Mouse (Mus musculus): Measurements from ENCODE around the gene Cd52.
"Not testable (repeated sequence)": the region's sequence is repeated elsewhere in the genome, so short reads cannot be mapped to it uniquely, and the experiment has no call there.

Cd52 gene

DNA sequence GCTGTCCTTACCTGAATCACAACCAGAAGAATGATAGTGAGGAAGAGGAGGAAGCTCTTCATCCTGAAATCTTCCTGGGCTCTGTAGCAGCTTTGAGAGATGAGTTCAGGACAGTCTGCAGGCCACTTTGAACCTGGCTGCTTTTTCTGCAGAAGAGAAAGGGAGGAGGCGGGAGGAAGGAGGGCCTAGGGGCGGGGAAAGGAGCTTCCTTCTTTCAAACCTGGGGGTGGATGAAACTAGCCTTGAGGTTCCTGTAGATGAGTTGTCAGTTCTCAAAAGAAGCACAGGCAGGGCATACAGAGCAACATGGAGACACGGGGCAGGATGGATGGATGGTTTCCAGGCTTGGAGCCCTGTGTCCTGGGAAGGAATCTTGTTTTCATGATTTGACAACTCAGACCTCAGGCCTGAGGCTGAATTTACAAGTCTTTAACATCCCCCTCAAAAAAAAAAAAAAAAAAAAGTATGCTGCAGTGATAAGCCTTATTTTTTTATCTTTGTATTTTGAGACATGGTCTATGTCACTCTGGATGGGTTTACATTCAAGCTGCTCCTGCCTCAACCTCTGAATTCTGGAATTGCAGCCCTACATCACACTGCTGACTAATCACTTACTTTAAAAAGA, at the start of gene Cd52:
Cd52 (minus strand) TSS at position 160 of the 625 bp plus-strand sequence.
- DNase-seq (ENCODE audit: low read depth, low spot score), result no peak

DNA sequence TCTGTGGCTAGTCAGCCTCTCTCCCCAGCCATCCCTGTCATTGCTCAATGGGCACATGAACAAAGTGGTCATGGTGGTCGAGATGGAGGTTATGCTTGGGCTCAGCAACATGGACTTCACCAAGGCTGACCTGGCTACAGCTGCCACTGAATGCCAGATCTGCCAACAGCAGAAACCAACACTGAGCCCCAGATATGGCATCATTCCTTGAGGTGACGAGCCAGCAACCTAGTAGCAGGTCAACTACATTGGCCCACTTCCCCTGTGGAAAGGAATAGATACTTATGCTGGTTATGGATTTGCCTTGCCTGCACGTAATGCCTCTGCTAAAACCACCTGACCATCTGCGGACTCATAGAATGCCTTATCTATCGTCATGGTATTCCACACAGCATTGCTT, 49.4 kb upstream of the Cd52 start:
- DNase-seq (ENCODE audit: low read depth, low spot score), result not testable (repeated sequence)

DNA sequence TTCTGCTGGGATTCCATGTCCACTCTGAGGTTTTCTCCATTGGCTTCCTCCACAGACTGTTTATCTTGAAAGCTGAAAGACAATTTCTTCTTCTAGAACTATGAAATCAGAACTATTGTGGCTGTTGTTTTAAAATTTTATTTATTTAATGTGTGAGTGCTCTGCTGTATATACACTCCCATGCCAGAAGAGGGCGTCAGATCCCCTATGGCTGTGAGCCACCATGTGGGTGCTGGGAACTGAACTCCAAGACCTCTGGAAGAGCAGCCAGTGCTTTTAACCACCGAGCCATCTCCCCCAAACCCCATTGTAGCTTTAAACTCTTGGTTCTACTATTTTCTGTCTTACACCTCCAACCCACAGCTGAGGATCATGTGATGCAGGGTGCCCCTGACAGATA, 44.0 kb upstream of the Cd52 start:
- DNase-seq (ENCODE audit: low read depth, low spot score), result no peak

DNA sequence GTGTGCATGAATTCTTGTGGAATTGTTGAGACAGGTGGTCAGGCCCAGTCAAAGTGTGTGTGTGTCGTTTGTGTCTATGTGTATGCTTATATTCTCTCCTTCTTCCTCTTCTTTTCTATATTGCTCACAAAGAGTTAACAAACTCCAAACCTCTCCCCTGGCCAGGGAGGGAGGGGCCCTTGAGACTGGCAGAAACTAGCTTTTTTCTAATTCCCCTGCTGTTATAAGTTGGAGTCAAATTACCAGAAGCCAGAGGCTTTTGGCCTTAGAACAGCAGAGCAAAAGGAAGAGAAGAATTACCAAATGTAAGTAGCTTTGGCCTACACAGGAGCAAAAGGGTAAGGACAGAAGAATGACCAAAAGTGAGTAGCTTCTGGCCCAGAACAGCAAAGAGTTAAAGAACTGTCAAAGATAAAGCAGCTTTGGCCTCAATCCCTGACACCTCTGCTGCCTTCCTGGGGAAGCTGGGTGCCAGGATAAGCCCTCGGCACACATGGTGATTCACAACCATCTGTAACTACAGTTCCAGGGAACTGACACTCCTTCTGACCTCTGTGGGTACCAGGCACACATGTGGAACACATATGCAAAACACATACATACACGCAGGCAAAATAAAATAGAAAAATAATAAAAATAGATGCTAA, 41.5 kb upstream of the Cd52 start:
- no peak for DNase-seq (ENCODE audit: low read depth, low spot score)

DNA sequence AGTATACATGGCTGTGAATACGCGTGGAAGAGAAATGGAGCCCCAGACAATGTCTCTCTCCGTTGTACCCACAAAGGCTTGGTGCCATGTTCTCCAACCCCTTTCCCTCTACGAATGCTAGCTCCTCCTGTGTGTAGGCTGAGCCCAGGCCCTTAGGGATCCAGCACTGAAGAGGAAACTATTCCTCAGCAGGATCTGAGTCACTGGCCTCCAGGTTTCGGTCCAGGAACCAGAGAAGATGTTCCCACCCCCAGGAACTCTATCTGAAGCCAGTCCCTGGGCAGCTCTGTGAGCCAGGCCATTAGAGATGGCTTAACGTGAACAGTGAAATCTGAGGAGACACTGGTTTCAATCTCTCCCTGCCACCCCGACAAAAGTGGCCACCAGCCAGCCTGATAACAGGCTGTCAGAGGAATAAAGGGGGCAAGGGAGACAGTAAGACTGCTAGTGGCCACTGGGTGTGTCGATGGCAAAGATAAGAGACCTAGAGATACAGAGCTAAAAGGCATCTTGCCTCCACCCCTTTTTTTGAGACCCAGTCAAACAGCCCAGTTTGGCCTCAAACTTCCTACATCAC, 37.7 kb upstream of the Cd52 start:
- DNase-seq (ENCODE audit: low read depth, low spot score), result no peak

DNA sequence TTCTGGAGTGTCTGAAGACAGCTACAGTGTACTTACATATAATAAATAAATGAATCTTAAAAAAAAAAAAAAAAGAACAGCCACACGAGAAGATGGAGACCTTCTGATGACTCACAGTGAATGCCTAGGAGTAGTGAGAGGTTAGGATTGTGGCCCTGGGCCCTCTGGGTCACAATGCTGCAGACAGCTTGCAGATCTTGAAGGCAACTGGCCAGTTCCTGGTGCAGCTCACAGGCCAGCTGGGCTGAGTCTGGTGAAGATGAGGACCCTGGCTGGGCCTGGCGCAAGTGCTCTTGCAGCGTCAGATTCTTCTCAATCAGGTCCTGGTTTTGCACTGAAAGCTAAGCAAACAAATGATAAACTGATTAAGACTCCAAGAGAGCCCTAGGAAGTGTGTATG, 37.2 kb upstream of the Cd52 start:
- no peak for DNase-seq (ENCODE audit: low read depth, low spot score)

DNA sequence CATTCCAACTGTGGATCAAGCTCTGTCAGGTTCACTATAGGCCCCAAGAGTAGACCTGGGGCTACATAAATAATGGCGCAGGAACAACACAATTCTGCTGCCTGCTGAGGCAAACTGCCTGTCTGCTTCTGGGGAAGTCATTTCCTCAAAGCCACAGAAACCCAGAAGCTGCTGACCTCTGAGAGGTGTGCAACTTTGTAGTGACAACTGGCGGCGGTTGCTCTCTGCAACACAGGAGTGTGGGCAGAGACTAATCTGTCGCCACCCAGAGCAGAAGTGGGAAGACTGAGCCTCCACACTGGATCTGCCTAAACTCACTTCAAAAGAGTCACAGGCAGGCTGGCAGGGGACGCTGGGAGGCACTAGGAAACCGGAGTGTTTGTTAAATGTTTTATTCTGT, 34.6 kb upstream of the Cd52 start:
- DNase-seq (ENCODE audit: low read depth, low spot score), result no peak

DNA sequence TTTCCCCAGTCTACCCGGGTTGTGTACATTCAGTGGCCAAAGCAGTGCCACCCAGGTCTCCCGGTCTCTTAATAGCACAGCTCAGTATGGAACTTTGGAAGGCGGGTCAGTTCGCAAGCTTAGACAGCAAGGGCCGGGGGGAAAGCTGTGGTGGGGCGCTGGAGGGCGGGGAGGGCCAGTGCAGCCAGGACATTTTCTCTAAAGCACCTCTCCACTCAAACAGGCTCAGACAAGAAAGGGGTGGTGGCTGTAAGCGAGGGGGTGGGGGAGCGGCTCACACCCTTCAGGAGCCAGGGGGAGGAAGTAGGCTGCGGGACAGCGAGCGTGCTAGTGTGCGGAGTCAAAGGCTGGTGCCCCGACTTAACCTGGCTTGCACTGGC, 34.1 kb upstream of the Cd52 start:
- no peak for DNase-seq (ENCODE audit: low read depth, low spot score)

DNA sequence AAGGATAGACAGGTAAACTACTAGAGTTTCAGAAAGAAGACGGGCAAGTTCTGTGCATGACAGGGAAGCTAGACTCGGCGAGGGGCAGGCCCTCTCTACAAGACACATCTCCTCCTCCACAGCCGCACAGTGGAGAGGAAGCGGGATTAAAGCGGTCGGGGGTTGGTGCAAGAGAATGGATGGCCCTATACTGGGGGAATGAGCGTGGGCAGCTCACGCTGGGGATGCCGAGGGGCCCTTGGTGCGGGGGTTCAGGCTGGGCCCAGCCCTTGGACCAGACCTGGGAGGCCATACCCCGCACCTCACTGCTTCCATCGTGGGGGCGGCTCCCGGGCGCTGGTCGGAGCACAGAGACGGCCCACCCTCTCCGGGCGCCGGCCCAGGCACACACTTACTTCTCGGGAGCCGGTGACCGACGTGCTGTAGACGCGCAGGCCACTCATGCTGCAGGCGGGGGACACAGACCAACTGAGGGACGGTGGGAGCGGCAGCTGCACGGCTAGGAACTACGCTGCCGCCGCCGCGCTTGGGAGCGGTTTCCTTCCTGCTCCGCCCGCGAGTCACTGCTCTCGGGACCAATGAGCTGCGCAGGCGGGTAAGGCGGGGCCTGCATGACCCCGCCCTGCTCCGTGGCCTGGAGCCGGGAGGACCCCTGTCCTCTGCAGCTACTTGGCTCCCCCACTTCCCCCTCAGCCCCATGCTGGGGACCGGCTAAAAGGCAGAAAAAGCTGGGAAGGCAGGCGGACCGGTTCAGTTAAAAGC, 33.5 kb upstream of the Cd52 start, which contains the start of gene Sh3bgrl3:
Sh3bgrl3 (minus strand) TSS at position 569 of the 762 bp plus-strand sequence.
- no peak for DNase-seq (ENCODE audit: low read depth, low spot score)

DNA sequence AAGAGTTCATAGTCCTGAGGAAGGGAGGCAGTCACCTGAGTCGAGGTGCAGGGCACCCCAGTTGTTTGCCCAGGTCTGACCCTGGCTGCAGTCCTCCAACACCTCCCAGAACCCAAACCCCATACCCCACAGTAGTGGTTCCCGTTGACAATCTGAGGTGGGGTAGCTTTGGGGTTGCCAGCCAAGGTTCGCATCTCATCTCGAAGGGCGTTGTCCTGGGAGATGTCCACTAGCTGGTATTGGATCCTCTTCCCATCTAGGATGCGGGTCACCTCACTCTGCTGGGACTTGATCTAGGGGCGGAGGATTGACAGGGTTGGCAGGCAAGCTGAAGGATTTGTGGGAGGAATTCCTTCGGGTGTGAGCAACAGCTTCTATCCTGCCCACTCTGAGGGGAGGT, 32.9 kb upstream of the Cd52 start:
- DNase-seq (ENCODE audit: low read depth, low spot score), result no peak

DNA sequence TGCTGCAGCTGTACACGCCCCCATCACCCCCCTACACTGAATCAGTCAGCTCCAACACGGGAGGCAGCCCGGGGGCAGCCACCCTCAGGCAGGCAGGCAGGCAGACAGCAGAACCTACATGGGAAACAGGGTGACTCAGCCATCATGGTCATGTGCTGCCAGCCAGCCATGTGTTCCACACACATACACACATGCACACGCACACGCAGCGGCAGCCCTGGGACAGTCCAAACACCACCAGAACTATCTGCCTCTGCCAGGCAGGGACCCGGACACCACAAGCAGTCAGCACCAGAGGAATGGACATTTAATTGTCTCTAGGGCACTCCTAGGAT, 32.2 kb upstream of the Cd52 start:
- no peak for DNase-seq (ENCODE audit: low read depth, low spot score)

DNA sequence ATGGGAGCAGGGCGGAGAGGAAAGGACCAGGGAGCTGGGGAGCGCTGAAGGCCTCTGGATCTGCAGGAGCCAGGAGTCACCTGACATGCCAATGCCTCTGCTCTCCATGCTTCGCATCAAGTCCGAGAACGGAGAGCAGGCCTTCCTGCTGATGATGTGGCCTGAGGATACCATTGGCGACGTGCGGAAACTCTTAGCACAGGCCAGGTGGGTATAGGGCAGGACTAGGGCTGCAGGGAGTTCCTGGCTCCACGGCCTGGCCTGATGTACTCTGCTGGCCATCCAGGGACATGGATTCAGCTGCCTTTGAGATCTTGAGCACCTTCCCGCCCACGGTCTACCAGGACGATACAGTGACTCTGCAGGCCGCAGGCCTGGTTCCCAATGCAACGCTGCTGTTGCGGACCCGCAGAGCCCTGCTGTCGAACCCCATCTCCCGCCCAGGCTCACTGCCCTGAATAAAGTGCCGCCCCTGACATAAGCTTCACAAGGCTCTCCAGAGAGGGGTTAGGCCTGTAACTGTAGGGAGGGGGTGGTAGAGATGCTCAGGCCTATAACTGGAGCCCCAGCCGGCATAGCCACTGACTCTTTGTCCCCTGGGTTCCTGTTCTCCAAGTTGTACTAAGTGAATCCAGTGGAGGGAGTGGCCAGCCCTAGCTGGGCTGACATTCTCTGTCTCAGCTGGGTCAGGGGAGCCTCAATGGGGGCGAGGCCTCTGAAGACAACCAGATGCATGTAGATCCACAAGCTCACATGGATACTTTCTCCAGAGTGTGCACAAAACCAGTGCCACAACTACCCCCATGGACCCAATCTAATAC, 31.6 kb upstream of the Cd52 start:
- no peak for DNase-seq (ENCODE audit: low read depth, low spot score)

DNA sequence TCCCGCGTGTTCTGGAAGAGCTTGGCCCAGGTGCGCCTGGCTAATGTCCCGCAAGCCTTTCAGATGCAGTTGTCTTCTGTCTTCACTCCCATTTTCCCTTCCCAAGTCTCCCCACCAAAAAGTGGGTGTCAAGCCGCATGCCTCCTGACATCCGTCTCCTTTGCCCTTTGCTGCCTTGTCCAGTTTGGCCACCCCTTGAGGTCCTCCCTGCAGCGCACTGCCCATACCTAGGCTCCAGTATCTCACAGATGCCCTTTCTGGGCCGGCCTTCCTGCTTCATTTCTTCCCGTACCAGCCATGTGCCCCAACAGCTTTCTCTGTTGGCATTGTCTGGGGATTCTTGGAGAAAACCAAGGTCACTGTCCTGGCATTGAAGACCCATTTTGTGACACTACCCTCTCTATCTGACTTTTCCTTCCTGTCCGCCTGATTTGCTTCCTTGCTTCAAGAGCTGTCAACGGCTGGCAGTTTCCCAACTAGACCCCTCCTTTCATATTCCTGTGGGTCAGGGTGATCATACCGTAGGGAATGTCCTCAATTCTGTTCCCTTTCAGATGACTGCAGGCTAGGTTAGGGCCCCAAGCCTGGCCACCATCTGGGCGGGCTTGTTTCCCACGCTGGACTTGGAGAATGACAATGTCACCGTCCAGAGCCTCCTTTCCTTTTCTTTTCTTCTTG, 30.6 kb upstream of the Cd52 start:
- DNase-seq (ENCODE audit: low read depth, low spot score), result no peak

DNA sequence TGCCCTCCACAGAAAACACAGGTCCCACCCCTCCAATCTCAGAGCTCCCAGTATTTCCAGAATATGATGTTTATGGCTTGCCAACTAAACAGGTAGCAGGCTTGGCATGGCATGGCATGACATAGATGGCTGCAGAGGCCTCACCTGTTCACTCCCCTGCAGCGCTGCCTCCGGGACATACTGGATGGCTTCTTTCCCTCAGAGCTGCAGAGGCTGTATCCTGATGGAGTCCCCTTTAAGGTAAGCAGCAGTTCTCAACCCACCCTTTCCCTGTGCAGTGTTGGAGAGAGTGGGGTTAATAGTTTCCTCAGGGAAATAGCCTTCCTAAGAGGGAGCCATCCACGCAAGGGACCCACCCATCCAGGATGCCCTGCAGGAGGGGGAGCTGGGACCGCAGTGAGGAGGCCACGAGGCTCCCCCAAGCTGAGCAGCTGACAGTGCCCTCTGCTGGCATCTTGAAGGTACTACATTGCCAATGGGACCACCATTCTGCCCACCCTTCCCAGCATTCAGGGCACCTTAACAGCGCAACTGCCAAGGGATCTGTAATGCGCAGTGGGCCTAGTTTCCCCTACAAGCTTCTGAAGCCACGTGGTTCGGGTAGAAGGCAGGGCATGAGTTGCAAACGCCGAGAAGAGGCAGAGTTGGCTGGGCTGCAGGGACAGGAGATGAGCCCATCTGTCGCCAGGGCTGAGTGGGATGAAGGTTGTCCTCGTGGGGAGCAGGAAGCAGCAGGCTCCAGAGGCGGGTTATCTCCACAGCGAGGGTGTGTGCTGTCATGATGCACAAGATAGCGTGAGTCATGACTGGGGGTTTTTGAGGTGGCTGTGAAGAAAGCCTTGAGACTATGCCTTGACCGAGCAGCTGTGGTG, 29.0 kb upstream of the Cd52 start:
- no peak for DNase-seq (ENCODE audit: low read depth, low spot score)

DNA sequence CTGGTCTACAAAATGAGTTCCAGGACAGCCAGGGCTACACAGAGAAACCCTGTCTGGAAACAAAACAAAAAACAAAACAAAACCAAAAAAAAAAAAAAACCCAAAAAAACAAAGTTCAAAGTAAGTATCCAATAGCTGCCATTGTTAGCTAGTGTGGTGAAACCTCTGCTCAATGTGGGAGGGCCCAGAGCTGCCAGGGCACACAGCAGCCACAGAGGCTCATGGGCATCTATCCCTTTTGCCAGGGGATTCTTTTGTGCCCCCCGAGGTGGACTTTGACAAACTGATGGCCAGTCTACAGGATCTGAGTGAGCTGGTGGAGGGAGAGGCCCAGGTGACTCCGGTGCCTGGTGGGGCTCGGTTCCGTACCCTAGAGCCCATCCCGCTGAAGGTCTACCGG, 28.3 kb upstream of the Cd52 start:
- no peak for DNase-seq (ENCODE audit: low read depth, low spot score)

DNA sequence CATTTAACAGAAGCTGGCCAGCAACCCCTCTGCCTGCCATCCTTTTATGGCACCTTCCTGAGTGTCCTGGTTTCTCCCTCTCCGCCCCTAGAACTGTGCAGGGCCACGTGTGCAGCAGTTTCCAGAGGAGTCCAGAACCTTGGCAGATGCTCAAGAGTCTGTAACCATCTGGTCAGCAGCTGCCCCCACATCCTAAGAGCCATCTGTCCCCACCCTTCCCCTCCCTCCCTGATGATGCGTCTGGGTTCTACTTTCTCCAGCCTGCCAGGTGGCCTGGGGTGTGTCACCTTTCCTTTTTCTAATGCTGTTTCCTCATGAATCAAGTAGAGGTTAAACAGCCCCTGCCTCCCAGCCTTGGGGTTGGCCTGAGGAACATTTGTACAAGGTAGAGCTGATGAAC, 27.4 kb upstream of the Cd52 start:
- no peak for DNase-seq (ENCODE audit: low read depth, low spot score)

DNA sequence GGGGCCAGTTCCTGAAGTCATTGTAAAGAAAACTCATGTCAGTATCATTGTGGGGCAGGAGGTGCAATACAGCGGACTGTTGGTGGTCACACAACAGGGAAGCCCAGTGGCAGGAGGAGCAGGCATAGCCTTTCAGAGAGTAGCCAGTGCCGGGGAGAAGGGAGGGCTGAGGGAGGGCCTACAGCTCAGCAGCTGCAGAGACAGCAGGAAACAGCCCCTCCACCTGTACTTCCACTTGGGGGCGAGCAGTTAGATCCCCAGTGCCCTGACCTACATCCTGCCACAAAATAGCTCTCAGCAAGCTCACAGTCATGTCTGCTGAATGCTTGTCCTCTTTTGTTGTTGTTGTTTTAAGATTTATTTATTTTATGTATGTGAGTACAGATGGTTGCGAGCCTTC, 26.7 kb upstream of the Cd52 start:
- no peak for DNase-seq (ENCODE audit: low read depth, low spot score)

DNA sequence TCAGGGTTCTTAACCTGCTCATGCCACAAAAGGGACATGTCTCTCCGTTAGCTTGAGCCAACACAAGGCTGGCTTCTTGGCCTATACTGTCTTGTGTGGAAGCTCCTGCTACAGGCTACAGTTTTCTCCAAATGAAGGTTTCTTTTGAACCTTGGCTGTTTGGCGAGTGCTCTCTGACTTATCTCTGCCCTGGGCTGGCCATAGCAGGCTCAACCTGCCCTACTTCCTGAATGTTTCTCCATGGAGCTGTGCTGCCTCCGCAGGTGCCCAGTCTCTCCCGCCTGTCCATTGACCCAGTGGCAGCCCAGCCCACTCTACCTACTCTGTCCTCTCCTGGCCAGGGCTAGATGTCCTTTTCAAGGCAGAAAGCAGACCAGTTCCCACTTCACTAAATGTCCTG, 26.0 kb upstream of the Cd52 start:
- DNase-seq (ENCODE audit: low read depth, low spot score), result no peak

DNA sequence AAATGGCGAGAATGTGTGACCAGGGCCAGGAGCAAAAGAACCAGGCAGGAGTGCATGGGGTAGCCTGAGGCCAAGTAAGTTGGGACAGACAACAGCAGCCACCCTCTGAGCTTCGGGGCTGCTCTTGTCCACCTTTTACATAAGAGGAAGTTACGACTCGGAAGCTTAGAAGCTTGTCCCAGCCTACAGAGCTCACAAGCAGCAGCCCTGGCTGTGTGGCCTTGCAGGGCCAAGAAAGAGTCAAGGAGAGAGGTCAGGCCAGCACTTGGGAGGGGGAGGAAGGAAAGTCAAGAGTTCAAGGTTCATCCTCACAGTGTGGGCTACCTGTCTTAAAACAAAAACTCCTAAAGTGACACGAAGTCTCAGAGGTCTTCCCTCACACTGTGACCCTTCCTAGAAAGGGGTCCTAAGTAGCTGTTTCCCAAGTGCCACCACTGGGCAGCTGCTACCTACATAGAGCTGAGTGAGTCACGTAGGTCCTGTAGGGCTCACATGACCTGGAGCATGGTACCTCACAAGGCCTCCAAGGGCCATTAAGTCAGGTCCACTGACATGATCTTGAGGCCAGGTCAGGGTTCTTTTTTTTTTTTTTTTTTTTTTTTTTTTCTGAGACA, 25.4 kb upstream of the Cd52 start:
- no peak for DNase-seq (ENCODE audit: low read depth, low spot score)

DNA sequence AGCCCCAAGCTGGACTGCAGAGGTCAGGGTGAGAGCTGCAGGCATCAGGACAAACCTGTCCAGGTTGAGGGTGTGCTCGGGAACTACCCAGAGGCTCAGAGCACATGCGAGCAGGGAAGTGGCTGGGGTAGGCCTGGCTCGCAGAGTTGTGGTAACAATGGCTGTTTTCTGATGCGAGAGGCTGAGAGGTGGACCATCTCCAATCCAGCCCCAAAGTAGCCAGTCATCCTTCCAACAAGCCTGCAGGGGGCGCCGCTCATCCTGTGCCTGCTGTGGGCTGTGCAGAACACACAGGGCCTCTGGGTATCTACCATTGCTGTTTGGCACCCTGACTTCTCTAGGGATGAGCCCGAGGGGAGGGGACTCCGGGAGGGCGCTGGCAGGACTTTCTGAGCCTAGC, 24.8 kb upstream of the Cd52 start:
- DNase-seq (ENCODE audit: low read depth, low spot score), result no peak
